Mouse (Mus musculus): ENCODE data around the gene Aqp1.

Aqp1 gene

DNA sequence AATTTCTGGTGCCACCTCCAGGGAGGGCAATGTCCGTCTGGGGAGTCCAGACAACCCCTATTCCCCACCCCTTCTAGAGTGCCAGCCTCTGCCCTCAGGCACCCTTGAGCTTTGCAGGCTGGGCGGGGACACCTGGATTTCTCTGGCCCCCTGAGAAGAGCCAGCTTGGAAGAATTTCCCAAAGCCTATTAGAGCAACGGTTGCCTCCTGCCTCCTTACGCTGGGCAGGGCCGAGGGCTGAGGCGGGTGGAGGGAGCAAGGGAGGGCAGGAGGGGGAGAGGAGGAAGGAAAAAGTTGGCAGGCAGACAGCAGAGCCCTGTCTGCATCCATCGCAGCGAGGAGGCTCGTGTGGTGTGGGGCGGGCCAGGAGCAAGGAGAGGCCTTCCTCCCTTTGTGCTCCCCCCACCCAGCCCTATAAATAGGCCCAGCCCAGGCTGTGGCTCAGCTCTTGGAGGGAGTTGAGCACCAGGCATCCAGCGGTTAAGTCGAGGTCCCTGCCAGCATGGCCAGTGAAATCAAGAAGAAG is at the start of gene Aqp1:
TSS of gene Aqp1 (plus strand) at position 444 of the 526 bp plus-strand sequence.
- no peak for DNase-seq

DNA sequence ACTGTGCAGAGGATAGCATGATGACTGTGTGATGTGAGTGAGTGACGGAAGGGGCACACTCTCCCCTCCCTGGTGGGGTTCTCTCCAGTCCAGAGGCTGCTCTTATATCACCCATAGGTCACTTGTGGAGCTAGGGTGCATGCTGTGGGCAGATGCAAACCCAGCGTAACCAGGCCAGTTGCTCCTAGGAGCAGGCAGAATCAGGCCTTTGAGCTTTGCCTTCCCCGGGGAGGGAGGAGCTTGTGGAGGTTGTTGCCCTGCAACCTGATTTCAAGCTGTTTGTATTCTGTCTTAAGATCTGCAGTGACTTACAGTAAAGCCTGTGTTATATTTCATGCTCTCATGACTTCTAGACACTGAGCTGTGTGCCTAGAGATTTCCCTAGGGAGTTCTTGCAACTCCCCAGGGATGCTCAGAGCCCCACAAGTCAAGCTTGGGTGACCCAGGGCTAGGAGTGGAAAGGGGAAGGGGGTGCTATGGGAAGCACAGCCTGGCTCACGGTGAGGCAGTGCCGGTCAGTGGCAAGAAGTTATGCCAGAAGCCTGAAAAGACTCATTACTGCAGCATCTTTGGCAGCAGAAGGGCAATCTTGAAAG is 48.1 kb upstream of the Aqp1 start:
- DNase-seq, result no peak

GRCm38 (mm10) chr6:55294549-55295131 is 41.6 kb upstream of the Aqp1 start:
- no peak for DNase-seq

DNA sequence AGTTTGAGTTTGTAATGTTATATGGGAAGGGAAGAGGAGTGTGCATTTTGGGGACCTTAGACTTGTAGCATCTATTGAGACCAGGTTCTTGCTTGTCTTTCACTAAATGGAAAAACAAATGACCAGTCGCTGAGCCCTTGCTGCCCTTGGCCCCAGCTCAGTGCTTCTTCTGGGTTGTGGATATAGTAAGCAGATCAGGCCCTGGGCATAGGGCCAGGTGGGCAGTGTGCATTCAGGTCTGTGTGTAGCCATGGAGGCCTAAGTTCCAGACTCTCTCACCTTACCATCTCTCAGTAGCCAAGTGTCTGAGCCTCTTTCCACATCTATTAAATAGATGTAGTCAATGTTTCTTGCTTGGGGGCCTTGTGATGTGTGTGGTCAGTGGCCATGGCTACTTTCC is 40.9 kb upstream of the Aqp1 start:
- DNase-seq, result no peak

GRCm38 (mm10) chr6:55299482-55299881 is 36.8 kb upstream of the Aqp1 start:
- DNase-seq, result no peak

GRCm38 (mm10) chr6:55299917-55300316 is 36.3 kb upstream of the Aqp1 start:
- no peak for DNase-seq

- DNase-seq, result no peak
Measured at GRCm38 (mm10) chr6:55300704-55301103, 35.5 kb upstream of the Aqp1 start.

- DNase-seq, result no peak
Measured at GRCm38 (mm10) chr6:55310179-55310578, 26.1 kb upstream of the Aqp1 start.

DNA sequence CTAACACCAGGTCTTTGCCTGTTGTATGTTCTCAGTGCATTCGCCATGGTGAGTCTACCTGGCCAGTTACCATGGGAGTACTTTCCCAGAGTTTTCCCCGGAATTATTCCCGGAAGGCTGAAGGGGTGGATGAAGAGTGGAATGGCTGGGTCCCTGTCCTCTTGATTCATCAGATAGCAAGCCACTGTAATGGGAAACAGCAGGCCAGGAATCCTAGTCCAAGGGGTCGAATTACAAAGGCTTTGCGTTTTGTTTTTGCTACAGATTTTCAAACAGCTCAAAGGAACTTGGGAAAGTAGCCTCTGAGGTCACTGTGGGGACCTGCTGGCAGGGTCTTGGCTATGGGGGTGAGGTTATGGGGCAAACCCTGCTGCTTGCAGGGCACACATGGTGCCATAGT is 24.3 kb upstream of the Aqp1 start:
- no peak for DNase-seq

DNA sequence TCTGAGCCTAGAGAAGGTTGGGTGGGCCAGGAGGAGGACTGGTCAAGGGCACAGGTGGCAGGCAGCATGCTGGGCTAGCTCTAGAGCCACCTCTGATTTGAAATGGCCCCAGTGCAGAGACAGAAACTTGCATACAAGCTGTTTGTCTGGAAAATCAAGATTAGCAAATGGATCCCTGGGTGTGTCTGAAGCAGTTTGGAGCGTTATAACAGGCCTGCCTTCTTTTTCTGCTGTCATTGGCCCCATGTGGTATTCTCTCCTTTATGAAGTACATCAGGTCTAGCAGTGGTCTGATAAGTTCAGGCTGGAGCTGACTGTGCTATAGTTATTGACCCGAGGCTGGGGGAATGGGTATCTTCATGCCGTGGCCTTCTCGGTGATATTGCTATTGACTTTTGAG is 22.3 kb upstream of the Aqp1 start:
- no peak for DNase-seq

DNA sequence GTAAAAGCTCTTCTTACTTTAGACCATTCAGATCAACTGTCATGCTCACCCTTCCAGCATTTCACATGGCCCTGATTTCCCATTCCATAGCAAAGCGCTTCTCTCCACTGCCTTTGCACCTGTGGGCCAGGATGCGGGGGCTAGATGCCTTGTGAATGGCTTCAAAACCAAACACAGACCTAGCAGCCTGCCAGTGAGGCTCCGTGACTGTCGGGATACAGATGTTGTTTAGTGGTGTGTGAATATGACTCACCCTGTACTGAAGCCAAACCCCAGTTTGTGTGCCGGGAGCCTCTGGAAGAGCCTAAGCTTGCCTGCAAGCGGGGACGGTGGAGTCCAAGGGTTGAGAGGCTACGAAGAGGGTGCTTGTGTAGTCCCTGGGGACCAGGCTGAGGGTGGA is 21.6 kb upstream of the Aqp1 start:
- no peak for DNase-seq

- no peak for DNase-seq
Measured at GRCm38 (mm10) chr6:55318597-55318996, 17.6 kb upstream of the Aqp1 start.

DNA sequence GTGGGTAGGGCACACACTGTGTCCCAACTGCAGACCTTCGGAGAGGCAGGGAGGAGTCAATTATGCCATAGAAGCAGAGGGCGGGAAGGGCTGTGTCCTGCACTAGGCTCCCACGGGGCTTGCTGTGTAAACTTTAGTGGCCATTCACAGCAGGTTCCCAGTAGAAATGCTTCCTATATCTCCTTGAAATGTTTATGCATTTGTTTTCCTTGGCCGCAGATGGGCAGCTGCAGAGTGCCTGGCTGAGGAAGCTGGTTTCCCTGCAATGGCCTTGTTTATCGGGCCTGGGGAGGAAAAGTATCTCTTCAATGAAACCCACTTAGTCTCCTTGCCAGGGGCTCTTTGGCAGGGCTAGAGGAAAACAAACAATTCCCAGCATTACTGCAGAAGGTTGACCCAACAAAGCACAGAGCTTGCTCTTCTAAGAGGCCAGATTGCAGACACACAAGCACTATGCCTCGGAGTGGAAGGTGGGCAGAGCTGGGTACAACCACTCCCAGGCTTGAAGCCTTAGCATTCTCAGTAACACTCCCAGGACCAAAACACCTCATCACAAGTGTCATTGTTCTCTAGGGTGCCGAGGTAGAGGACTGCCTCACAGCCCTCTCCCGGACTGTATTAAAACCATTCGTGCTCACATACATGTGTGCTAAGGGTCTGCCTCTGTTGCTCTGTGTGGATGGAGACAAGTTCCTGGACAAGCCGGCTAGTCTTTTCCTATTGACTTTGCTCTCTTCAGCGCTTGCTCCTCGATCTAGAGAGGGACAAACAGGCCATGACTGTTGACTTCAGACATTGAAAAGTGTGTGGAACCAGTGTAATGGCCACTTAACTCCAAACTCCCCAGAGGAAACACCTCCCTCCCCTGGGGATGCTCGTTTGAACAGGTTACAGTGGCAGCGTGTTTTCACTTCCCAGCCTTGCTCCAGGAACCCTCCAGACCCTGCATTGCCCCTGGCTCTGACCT is 16.4 kb upstream of the Aqp1 start:
- no peak for DNase-seq

DNA sequence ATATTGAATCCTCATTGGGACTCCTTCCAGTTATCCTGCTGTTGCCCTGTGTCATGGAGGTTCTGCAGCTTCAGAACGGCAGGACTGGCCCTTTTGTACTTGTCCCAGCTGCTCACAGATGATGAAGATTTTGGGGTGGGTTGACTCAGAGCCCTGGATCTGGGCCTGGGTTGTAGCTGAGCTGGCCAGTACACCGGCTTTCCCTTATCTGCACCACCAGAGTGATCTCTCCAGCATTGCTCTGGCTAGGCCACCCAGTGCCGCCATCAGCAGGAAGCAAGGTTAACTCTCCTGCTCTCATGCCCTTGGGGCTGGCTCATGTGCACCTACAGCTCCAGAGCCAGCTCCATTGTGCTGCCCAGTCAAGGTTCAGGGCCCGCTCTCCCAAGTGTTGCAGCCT is 15.3 kb upstream of the Aqp1 start:
- DNase-seq, result no peak

DNA sequence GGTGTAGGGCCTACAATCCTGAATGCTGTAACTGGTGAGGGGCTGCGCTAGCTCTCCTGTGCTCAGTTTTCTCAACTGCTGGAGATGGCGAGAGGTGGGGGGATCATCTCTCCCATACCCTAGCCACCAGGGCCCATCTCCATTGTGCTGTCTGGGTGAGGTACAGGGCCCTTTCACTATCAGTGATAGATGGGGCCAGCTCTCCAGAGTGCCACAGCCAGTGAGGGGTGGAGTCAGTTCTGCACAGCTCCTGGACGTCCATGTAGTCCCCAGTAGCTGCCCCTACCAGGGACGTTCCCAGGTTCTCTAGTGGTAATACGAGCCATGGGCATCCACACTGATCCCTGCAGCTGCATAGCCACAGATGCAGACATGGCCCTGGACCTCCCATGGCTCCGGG is 14.7 kb upstream of the Aqp1 start:
- no peak for DNase-seq

DNA sequence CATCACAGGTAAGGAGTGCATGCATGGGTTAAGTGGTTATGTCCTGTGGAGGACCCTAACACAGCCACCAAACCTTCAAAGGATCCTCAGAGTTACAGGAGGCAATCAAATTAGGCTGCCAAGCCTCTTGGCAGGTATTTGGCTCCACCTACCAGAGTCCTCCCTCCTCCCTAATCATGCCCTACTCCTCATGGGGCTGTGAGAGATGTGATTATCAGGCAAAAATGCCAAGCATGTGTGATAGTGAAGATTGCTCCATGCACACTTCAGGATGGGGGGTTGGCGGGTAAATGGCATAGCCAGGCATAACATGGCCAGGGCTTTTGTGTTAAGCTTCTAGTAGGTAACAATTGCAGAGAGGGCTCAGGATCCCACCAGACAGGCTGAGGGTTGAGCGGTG is 13.3 kb upstream of the Aqp1 start:
- DNase-seq, result no peak

DNA sequence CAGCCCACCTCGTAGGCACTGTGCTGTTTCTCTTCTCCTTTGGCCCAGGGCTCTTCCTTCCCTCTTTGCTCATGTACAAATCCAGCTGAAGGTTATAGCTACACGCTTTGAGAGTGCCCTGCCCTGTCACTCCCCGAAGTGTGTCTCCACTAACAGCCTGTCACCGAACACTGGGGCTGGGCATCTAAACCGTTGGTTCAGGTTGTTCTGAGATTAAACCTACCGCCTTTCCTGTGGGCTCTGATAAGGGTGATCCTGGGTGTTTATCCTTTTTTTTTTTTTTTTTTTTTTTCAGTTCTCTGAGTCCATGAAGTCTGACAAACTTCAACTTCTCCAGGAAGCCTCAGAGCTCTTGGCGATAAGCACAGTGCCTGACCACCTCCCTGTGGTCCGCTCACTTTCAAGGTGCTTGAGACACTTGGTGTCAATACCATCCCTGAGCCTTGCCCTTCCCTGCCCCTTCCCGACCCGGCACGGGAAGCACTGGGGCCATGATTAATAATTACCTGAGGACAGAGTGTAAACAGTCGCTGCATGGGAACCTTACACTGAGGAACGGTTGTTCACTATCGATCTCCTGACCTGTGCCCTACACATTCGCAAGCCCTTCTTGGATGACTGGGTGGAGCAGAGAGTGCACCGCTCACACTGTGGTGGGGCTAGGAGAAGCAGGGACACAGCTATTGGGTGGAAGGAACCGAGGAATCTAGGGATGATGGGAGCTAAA is 12.2 kb upstream of the Aqp1 start:
- no peak for DNase-seq

DNA sequence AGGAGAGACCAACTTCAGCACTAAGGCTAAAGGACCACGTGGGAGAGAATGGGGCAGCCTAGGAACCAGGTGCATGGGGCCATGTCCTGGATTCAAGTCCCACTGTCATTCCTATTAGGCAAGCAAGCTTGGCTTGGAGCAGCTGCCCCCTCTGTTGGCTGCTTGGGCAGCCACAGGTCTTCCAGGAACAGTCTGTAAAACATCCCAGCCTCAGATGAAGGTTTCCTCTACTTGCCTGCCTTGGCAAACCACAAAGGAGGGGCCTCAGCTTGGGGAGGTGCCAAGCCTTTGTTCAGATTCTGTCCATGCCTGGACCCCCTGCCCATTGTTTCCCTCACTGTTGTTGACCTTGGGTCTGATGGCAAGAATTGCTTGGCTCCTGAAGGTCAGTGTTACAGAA is 11.4 kb upstream of the Aqp1 start:
- no peak for DNase-seq

DNA sequence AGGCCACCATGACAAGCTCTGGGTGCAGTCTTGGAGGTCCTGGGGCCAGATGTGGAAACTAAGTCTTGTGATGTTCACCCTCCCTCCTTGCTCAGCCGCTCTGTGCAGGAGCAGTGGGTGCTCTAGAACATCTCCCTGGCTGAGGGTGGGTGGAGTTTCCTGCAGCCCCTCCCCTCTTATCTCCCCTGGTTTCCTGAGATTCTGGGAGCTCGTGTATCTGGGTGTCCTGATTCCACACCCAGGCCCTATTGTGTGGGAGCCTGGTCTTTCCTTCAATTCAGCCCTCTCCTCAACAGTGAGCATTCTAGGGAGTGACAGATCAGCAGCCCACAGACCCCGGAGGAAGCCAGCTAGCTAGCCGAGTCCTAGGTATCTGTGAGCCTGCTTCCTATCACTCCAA is 9.9 kb upstream of the Aqp1 start:
- DNase-seq, result no peak

DNA sequence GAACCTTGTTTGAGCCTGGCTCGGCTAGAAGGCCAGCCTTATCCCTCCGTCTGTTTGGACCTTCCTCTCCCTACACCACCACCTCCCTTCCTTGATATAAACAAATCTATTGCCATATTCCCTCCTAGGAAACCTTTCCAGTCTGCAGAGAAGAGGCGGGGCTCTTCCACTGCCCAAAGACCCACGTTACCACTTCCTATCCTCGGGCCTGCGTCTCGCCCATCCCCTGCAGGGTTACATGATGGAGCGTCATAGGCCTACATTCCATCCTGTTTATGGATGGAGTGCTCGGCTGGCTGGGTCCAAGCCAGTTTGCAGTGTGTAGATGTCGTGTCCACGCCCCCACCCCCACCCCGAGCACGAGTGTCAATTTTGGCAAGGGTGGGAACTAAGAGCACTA is 8.9 kb upstream of the Aqp1 start:
- DNase-seq, result no peak

GRCm38 (mm10) chr6:55328179-55328578 is 8.1 kb upstream of the Aqp1 start:
- DNase-seq, result no peak

DNA sequence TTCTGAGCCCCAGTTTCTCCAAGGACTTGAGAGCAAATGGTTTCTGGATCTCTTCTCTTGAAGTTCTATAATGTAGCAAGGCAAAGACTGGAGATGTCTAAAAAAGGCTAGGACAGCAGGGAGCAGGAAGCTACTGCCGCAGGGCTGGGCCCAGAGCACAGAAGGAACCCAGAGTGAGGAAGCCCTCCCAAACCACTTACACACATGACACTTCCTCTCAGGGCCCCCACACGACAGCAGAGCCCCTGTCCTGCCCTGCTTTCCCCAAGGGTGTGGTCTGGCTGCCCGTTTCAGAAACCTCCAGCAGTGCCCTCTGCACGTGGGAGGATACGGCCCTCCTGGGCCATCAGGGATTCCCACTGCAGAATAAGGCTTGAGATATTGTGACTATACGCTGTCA is 4.9 kb upstream of the Aqp1 start:
- DNase-seq, result peak in 1 of 2 experiments; percentile 13

Measured in thymus, postnatal 36 days (tissue).